Mouse (Mus musculus) induced T-regulatory cell, adult 2 months (primary cell): ENCODE data around the gene Cenpv.

Experiments used
- DNase-seq: peaks from one replicate; pipeline ENCODE4 v3.0.0-alpha.2; 2012; ENCODE audit warnings: low read depth

The Cenpv gene

GRCm38 (mm10) chr11:62507683-62508082, 31.4 kb downstream of the Cenpv start:
- peak; percentile 33 for DNase-seq

GRCm38 (mm10) chr11:62500529-62500928, 38.5 kb downstream of the Cenpv start:
- no peak for DNase-seq

GRCm38 (mm10) chr11:62498802-62499201, 40.3 kb downstream of the Cenpv start:
- no peak for DNase-seq

- no peak for DNase-seq
These were observed 41.9 kb downstream of the Cenpv start for GRCm38 (mm10) chr11:62497181-62497580.

GRCm38 (mm10) chr11:62496151-62496715, 42.8 kb downstream of the Cenpv start:
- DNase-seq = peak; percentile 82

GRCm38 (mm10) chr11:62495276-62495801, 43.7 kb downstream of the Cenpv start:
- no peak for DNase-seq

- DNase-seq = peak; percentile 85
These were observed 44.2 kb downstream of the Cenpv start for GRCm38 (mm10) chr11:62494754-62495275.

GRCm38 (mm10) chr11:62493701-62494100, 45.4 kb downstream of the Cenpv start:
- DNase-seq = no peak

GRCm38 (mm10) chr11:62487540-62488350, 51.3 kb downstream of the Cenpv start:
- no peak for DNase-seq

GRCm38 (mm10) chr11:62486949-62487348, 52.1 kb downstream of the Cenpv start:
- DNase-seq = no peak

GRCm38 (mm10) chr11:62479581-62479980, 59.5 kb downstream of the Cenpv start:
- no peak for DNase-seq

GRCm38 (mm10) chr11:62478931-62479330, 60.1 kb downstream of the Cenpv start:
- no peak for DNase-seq

GRCm38 (mm10) chr11:62476156-62476555, 62.9 kb downstream of the Cenpv start:
- no peak for DNase-seq
